Mouse (Mus musculus) heart, postnatal 10 days (tissue): ENCODE measurements around the gene Slc22a14. TPM values are rescaled to one million over a fixed set of nuclear protein-coding genes. Genes with fewer than 3 reads are reported as not detected.
A peak's percentile ranks its signal among the peaks of the same experiment; 100 is the strongest.
"Not testable (repeated sequence)": the region's sequence is repeated elsewhere in the genome, so short reads cannot be mapped to it uniquely, and the experiment has no call there.

ENCODE experiments used
- DNase-seq, 2 experiments: peaks; one replicate each; pipeline ENCODE4 v3.0.0; 2021
- intact Hi-C: fragments of 180-260 bp; cut with DNase I; formaldehyde crosslinking; loops from one replicate; pipeline ENCODE4 v1.15.1; 2025
- total RNA-seq, 2 experiments: library from RNA; stranded (reverse); gene quantifications; 2 replicates each; pipeline ENCODE4 v1.2.3; 2021

Gene Slc22a14
- total RNA-seq, 2 experiments from 2014 or later: 0.32 TPM; not detected in 1

GRCm38 (mm10) chr9:119268120-119268519 is 97.2 kb downstream of the Slc22a14 start:
- intact Hi-C loops: no loop called here
- no peak for DNase-seq

GRCm38 (mm10) chr9:119266121-119266395 is 99.3 kb downstream of the Slc22a14 start:
- DNase-seq, intact Hi-C loops: not testable (repeated sequence)

- DNase-seq, intact Hi-C loops: not testable (repeated sequence)
Measured at GRCm38 (mm10) chr9:119265373-119266120, 99.8 kb downstream of the Slc22a14 start.

GRCm38 (mm10) chr9:119263067-119263466 is 102.3 kb downstream of the Slc22a14 start:
- intact Hi-C loops: no loop called here
- no peak for DNase-seq

GRCm38 (mm10) chr9:119260825-119261224 is 104.5 kb downstream of the Slc22a14 start:
- intact Hi-C loops: no loop called here
- DNase-seq: no peak

GRCm38 (mm10) chr9:119258785-119259184 is 106.6 kb downstream of the Slc22a14 start:
- intact Hi-C loops: no loop called here
- DNase-seq: no peak

- intact Hi-C loops: no loop called here
- no peak for DNase-seq
Measured at GRCm38 (mm10) chr9:119258128-119258527, 107.2 kb downstream of the Slc22a14 start.

GRCm38 (mm10) chr9:119256161-119256560 is 109.2 kb downstream of the Slc22a14 start:
- DNase-seq: no peak
- intact Hi-C loops: no loop called here

GRCm38 (mm10) chr9:119255096-119255495 is 110.3 kb downstream of the Slc22a14 start:
- intact Hi-C loops: no loop called here
- no peak for DNase-seq

GRCm38 (mm10) chr9:119254187-119254586 is 111.2 kb downstream of the Slc22a14 start:
- DNase-seq: no peak
- intact Hi-C loops: no loop called here

GRCm38 (mm10) chr9:119247996-119248395 is 117.4 kb downstream of the Slc22a14 start:
- DNase-seq: no peak
- intact Hi-C loops: no loop called here

- intact Hi-C loops: no loop called here
- DNase-seq: peak; percentile 54 to 57
Measured at GRCm38 (mm10) chr9:119246826-119247225, 118.5 kb downstream of the Slc22a14 start.

- intact Hi-C loops: no loop called here
Measured at GRCm38 (mm10) chr9:119243981-119244380, 121.4 kb downstream of the Slc22a14 start.

GRCm38 (mm10) chr9:119241169-119241865 is 124.0 kb downstream of the Slc22a14 start:
- no peak for DNase-seq
- intact Hi-C loops: no loop called here

More at GRCm38 (mm10) chr9:119243981-119244380, 121.4 kb downstream of the Slc22a14 start:
- DNase-seq: no peak

GRCm38 (mm10) chr9:119240286-119240997 is 124.9 kb downstream of the Slc22a14 start:
- intact Hi-C loops: no loop called here
- no peak for DNase-seq

- no peak for DNase-seq
- intact Hi-C loops: no loop called here
Measured at GRCm38 (mm10) chr9:119239274-119239673, 126.1 kb downstream of the Slc22a14 start.

- DNase-seq: no peak
- intact Hi-C loops: no loop called here
Measured at GRCm38 (mm10) chr9:119238796-119239195, 126.6 kb downstream of the Slc22a14 start.

- intact Hi-C loops: no loop called here
- DNase-seq: no peak
Measured at GRCm38 (mm10) chr9:119231552-119231951, 133.8 kb downstream of the Slc22a14 start.

GRCm38 (mm10) chr9:119230829-119231228 is 134.5 kb downstream of the Slc22a14 start:
- no peak for DNase-seq
- intact Hi-C loops: no loop called here

GRCm38 (mm10) chr9:119220249-119220648 is 145.1 kb downstream of the Slc22a14 start:
- intact Hi-C loops: no loop called here
- DNase-seq: no peak

GRCm38 (mm10) chr9:119219667-119220066 is 145.7 kb downstream of the Slc22a14 start:
- intact Hi-C loops: no loop called here
- no peak for DNase-seq

GRCm38 (mm10) chr9:119215341-119215740 is 150.0 kb downstream of the Slc22a14 start:
- DNase-seq, intact Hi-C loops: not testable (repeated sequence)
